Mouse (Mus musculus): ENCODE data around the gene Nt5dc1. TPM values are rescaled to one million over a fixed set of nuclear protein-coding genes. Genes with fewer than 3 reads are reported as not detected.
"Not testable (repeated sequence)": the region's sequence is repeated elsewhere in the genome, so short reads cannot be mapped to it uniquely, and the experiment has no call there.

Nt5dc1 gene
- polyA plus RNA-seq, 1 experiment from 2014 or later, result 13.4 TPM

DNA sequence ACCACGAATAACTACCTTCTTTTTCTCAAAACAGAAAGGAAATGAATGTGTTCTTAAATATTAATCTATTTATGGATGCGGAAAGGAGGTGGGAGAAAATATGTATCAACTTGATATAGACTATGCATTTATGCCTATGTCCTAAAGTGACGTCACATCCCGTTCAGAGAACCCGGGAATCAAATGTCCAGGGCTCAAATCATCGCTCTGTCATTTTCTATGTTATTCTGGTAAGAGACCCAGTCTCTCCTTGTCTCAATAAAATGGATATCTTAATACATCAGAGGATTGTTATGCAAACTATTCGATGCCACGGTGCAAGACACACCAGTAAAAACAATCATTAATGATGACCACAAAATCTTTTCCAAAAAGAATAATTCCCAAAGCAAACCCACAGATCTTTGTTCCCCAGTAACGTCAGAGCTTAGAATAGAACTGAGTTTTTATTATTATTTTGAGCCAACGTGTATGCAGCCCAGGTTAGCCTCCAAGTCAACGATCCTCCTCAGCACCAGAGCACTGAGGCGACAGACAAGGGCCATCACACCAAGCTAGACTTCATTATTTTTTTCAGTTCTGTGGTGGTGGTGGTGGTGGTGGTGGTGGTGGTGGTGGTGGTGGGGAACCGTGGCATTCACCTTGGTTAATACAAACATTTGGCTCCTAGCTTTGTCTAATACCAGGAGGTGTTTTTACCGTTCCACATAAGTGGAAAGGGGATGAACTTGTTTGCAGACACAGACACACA, 137.0 kb downstream of the Nt5dc1 start:
- peak overlapping the region; percentile 34 for H3K9ac ChIP-seq
- WGBS, result 20% methylated on average over 14 of the region's 14 CpGs
- H3K27ac ChIP-seq (ENCODE audit: low read depth), result peak overlapping the region; percentile 56
- ATAC-seq (ENCODE audit: insufficient read depth) (no peak; the same call in 1 of the 2 replicates), DNase-seq (peak; percentile 61)
- peaks cover 7% of the 10 kb centered on the region; the same call in 1 of the 2 replicates for H3K36me3 ChIP-seq (ENCODE audit: insufficient read depth)
- no peaks in the 10 kb centered on the region for H3K27me3 ChIP-seq (ENCODE audit: insufficient read depth, low read length)
- H3K4me3 ChIP-seq (ENCODE audit: low read depth, low read length), result peak overlapping the region; percentile 98
- no peaks in the 10 kb centered on the region for H3K9me3 ChIP-seq (ENCODE audit: low read depth, low read length)
- peak overlapping the region; percentile 91 for H3K4me2 ChIP-seq
- TF ChIP-seq CTCF (IDR thresholded peaks at IDR 0.05; ENCODE audit: low read depth), result no peak
- H3K4me1 ChIP-seq (ENCODE audit: insufficient read depth), result peaks cover 10% of the 10 kb centered on the region; the same call in 1 of the 2 replicates

DNA sequence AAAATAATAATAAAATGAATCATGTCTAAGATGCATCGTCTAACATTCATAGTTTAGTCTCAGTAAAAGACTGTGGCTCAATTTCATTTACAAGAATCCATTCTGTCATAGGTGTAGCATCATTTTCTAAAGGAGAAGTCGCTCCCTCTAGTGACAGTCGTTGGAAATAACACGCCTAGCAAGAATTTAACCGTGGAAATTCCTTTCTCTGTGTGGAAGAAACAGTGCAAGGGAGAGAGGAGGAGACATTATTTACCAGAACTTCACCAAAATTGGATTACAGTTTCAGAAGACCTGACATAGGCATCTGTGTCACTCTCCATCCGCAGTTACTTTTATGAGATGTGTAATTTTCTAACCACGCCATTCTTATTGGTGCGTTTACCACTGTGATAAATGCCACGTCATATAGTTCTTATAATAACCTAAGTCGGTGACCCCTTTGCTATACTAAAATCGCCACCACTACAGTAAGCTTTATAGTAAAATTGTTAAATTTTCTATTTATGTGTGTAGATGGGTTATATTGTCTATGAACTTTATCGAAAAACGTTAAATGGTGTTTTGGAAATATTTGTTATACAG, 137.7 kb downstream of the Nt5dc1 start:
- 24% methylated on average over 13 of the region's 13 CpGs for WGBS
- Histone ChIP-seq H3K27me3 (ENCODE audit: insufficient read depth, low read length) (no peaks in the 10 kb centered on the region), H3K27ac (ENCODE audit: low read depth) (no peak overlapping the region), H3K9ac (no peak overlapping the region), H3K4me2 (peak overlapping the region; percentile 91), H3K4me1 (ENCODE audit: insufficient read depth) (peaks cover 10% of the 10 kb centered on the region; the same call in 1 of the 2 replicates), H3K4me3 (ENCODE audit: low read depth, low read length) (peak overlapping the region; percentile 5), H3K9me3 (ENCODE audit: low read depth, low read length) (no peaks in the 10 kb centered on the region), H3K36me3 (ENCODE audit: insufficient read depth) (0 out of 2 replicates have a peak, but pooled peaks cover 4% of the 10 kb centered on the region)
- peak; percentile 93 for DNase-seq
- peak; percentile 5; the same call in 1 of the 2 replicates for ATAC-seq (ENCODE audit: insufficient read depth)
- TF ChIP-seq CTCF (IDR thresholded peaks at IDR 0.05; ENCODE audit: low read depth), result peak; percentile 76

DNA sequence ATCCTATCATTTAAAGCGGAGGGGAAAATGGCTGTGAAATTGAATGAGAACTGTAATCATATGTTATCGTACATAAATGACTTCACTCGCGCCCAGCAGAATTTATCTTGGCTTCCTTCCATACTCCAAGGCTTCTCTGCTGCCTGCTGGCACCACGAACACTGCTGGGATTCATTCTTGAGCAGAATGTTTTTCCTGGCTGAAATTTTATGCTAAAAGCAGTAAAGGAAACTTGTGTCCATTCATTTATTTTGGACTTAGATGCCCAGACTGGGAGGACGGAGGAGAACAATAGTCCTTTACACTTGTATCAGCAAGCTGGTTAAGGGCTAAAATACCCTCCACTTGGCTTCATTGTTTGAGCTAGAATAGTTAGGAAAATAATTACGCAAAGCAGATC, 146.7 kb downstream of the Nt5dc1 start:
- 37% methylated on average over 7 of the region's 7 CpGs for WGBS
- H3K27me3 ChIP-seq (ENCODE audit: insufficient read depth, low read length), result no peaks in the 10 kb centered on the region
- DNase-seq, result peak; percentile 74
- no peaks in the 10 kb centered on the region for H3K36me3 ChIP-seq (ENCODE audit: insufficient read depth)
- no peaks in the 10 kb centered on the region for H3K9me3 ChIP-seq (ENCODE audit: low read depth, low read length)
- TF ChIP-seq CTCF (IDR thresholded peaks at IDR 0.05; ENCODE audit: low read depth), result no peak
- H3K4me3 ChIP-seq (ENCODE audit: low read depth, low read length), result no peak overlapping the region
- H3K4me2 ChIP-seq, result no peak overlapping the region
- H3K27ac ChIP-seq (ENCODE audit: low read depth), result no peak overlapping the region
- no peak overlapping the region for H3K9ac ChIP-seq
- no peaks in the 10 kb centered on the region; the same call in 1 of the 2 replicates for H3K4me1 ChIP-seq (ENCODE audit: insufficient read depth)
- no peak; the same call in 1 of the 2 replicates for ATAC-seq (ENCODE audit: insufficient read depth)

DNA sequence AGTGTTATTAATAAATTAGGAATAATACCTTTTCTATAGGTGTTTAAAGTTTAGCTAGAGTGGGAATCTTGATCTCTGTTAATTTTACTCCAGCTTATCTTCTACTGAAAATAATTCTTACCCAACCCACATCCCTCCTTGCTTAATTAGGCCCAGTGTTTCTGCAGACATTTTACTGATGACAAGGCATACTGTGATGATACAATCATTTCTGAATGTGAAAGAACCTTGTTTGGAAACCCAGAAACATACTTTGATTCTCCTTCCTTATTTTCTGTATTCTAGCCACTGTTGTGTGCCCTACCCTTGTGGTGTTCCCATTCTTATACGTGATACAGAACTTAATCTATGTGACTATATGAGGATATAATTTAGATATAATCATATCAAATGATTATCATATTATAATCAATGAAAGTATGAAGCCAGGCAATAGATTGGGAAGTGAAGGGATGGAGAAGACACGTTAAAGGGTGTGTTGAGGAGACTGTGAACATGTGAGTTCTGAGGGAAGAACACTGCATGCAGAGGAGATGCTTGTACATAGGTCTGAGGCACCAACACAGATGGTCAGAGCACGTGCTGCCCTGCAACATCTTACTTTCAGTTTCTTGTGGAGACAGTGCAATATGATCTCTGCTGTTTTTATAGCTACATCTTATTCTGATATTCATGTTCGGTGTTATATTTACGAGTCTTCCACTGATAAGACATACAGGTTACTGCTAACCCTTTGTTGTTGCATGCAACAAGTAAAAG, 150.9 kb downstream of the Nt5dc1 start:
- Histone ChIP-seq H3K4me1 (ENCODE audit: insufficient read depth) (no peaks in the 10 kb centered on the region; the same call in 1 of the 2 replicates), H3K4me2 (no peak overlapping the region), H3K27me3 (ENCODE audit: insufficient read depth, low read length) (no peaks in the 10 kb centered on the region), H3K27ac (ENCODE audit: low read depth) (no peak overlapping the region), H3K36me3 (ENCODE audit: insufficient read depth) (no peaks in the 10 kb centered on the region), H3K9me3 (ENCODE audit: low read depth, low read length) (no peaks in the 10 kb centered on the region), H3K9ac (no peak overlapping the region), H3K4me3 (ENCODE audit: low read depth, low read length) (no peak overlapping the region)
- WGBS, result 66% methylated on average over 5 of the region's 5 CpGs
- ATAC-seq (ENCODE audit: insufficient read depth) (no peak), DNase-seq (no peak)
- TF ChIP-seq CTCF (IDR thresholded peaks at IDR 0.05; ENCODE audit: low read depth), result no peak

- Histone ChIP-seq H3K27me3 (ENCODE audit: insufficient read depth, low read length) (no peaks in the 10 kb centered on the region), H3K4me1 (ENCODE audit: insufficient read depth) (no peaks in the 10 kb centered on the region), H3K9ac (no peak overlapping the region), H3K4me3 (ENCODE audit: low read depth, low read length) (no peak overlapping the region), H3K9me3 (ENCODE audit: low read depth, low read length) (no peaks in the 10 kb centered on the region), H3K36me3 (ENCODE audit: insufficient read depth) (no peaks in the 10 kb centered on the region), H3K4me2 (no peak overlapping the region), H3K27ac (ENCODE audit: low read depth) (no peak overlapping the region)
- DNase-seq, result no peak
- no peak for TF ChIP-seq CTCF (IDR thresholded peaks at IDR 0.05; ENCODE audit: low read depth)
- ATAC-seq (ENCODE audit: insufficient read depth), result no peak
- 84% methylated on average over 4 of the region's 4 CpGs for WGBS
These were observed 153.2 kb downstream of the Nt5dc1 start for GRCm38 (mm10) chr10:34265106-34265505.

DNA sequence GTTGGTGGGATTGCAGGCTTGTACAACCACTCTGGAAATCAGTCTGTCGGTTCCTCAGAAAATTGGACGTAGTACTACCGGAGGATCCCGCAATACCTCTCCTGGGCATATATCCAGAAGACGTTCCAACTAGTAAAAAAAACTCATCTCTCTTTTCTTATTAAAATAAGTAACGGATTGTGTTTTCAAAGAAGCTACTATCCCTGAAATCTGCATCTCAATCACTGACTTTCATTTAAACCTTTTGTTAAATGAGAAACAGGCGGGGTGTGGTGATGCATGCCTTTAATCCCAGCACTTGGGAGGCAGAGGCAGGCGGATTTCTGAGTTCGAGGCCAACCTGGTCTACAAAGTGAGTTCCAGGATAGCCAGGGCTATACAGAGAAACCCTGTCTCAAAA, 165.5 kb downstream of the Nt5dc1 start:
- not testable (repeated sequence) for H3K36me3 ChIP-seq (ENCODE audit: insufficient read depth); H3K27me3 ChIP-seq (ENCODE audit: insufficient read depth, low read length); H3K4me3 ChIP-seq (ENCODE audit: low read depth, low read length); H3K4me1 ChIP-seq (ENCODE audit: insufficient read depth); DNase-seq; H3K9ac ChIP-seq; ATAC-seq (ENCODE audit: insufficient read depth); H3K9me3 ChIP-seq (ENCODE audit: low read depth, low read length); H3K4me2 ChIP-seq; H3K27ac ChIP-seq (ENCODE audit: low read depth)
- 86% methylated on average over 9 of the region's 9 CpGs for WGBS

- no peak overlapping the region for H3K27ac ChIP-seq (ENCODE audit: low read depth)
- ATAC-seq (ENCODE audit: insufficient read depth), result no peak
These were observed 168.8 kb downstream of the Nt5dc1 start for GRCm38 (mm10) chr10:34249594-34249993.

More at GRCm38 (mm10) chr10:34249594-34249993, 168.8 kb downstream of the Nt5dc1 start:
- no peak overlapping the region for H3K9ac ChIP-seq
- no peaks in the 10 kb centered on the region for H3K9me3 ChIP-seq (ENCODE audit: low read depth, low read length)
- no peak overlapping the region for H3K4me2 ChIP-seq
- H3K36me3 ChIP-seq (ENCODE audit: insufficient read depth), result no peaks in the 10 kb centered on the region
- no peak overlapping the region for H3K4me3 ChIP-seq (ENCODE audit: low read depth, low read length)
- H3K27me3 ChIP-seq (ENCODE audit: insufficient read depth, low read length), result no peaks in the 10 kb centered on the region
- H3K4me1 ChIP-seq (ENCODE audit: insufficient read depth), result peaks cover 7% of the 10 kb centered on the region
- no peak for DNase-seq
- no peak for TF ChIP-seq CTCF (IDR thresholded peaks at IDR 0.05; ENCODE audit: low read depth)
- 31% methylated on average over 2 of the region's 2 CpGs for WGBS

Measured in lung, embryonic 14.5 days (tissue).